Mouse (Mus musculus): ENCODE results near the gene Lamb3.

DNA sequence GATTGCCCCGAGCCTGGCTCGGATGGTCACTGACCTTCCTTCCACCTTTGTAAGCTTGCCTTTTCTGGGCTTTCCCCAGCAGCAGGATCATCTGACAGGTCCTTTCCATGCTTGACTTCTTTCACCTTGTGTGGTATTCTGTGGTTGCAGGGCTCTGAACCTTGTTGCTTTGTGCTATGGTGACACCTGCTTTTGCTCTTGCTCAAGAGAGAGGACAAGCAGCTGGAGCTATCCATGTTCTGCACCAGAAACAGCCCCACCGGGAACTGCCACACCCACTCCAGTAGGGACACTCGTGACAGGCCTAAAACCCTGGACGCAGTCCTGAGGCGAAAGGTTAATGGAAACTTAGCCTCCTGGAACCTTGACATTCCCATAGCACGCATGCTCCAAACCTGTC lies 43.9 kb downstream of the Lamb3 start:
- TF ChIP-seq TAL1 (conservative IDR thresholded peaks at IDR 0.05; ENCODE audit: low read depth, low read length) (no peak), GATA1 (IDR thresholded peaks at IDR 0.05; ENCODE audit: borderline replicate concordance, low read length) (no peak), CTCF (IDR thresholded peaks at IDR 0.05; ENCODE audit: low read depth, low read length) (no peak), POLR2AphosphoS5 (IDR thresholded peaks at IDR 0.05; ENCODE audit: insufficient replicate concordance, low read depth, low read length) (no peak), GATA2 (IDR thresholded peaks at IDR 0.05; ENCODE audit: borderline replicate concordance, low read depth, low read length) (no peak)

All from G1E (cell line).